Mouse (Mus musculus) gastrocnemius, postnatal 36 days (tissue): ENCODE measurements at regions not wholly inside any gene's neighbourhood (a gene's known extent, or its start where the extent isn't known, plus 50 kb on each side); places are given as distances from the start of the nearest gene placed in this dataset.

Experiments used
- DNase-seq, 2 experiments: peaks; one replicate each; pipeline ENCODE4 v3.0.0; 2022
- intact Hi-C: fragments of 180-260 bp; cut with DNase I; formaldehyde crosslinking; loops from one replicate; pipeline ENCODE4 v1.15.1; 2025

DNA sequence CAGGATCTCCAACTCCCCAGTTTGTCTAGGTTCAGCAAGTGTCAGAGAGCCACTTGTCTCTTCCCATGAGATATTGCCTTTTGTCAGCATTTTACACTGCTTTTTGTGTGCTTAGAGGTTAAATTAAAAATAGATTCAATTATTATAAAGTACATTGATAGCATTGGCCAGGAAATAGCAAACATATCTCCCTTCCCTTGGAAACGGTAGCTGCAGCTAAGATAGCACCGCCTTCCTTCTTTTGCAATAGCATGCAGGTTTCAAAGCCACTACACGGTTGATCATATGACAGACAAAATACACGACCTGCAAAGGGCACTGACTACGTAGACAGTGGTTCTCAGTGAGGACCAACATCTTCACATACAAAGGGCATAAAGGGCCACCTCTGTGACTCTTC is 59.1 kb upstream of the Cnksr3 start:
- no peak for DNase-seq
- intact Hi-C loops = loop anchor here (5.0 kb wide), 1 partner anchor 59 kb away; the partner anchor contains the start of gene Cnksr3

DNA sequence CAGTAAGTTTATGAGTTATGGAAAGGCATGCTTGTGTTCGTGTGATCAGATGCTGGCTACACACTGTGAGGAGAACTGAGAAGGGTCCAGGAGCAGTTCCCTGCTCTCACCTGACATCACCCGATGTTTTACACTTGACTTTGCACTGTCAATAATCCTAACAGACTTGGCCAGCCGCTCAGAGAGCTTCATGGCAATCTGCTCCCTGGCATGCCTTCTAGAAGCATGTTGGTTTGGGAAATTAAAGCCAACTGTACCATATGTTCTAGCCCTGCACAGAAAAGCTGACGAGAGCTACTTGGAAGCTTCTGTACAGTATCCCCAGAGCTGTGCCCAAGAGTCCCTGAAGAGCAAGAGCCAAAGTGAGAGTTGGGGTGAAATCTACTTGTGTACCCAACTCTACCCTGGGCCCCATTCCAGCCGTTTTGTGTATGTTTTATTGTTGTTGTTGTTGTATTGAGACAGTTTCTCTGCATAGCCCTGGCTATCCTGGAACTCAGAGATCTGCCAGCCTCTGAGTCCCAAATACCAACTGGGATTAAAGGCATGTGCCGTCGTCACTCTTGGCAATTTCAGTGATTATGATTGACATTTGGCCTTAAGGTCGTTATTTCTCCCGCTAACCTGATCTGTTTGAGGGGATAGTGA is 56.5 kb upstream of the Cnksr3 start:
- intact Hi-C loops = no loop called here

DNA sequence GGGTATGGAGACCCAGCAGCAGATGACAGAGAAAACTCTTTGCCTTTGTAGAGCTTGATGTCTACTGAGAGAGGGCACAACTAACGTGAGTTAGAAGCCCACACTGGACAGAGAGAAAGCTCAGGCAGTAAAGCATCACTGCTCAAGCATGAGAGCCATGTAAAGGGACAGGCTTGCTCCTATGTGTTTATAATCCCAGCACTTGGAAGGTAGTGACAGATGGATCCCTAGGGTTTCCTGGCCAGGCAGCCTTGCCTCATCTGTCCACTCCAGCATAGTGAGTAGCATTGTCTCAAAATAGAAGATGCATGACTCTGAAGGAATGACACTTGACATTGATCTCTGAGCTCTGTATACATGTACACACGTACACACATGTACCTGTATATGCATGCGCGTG is 55.9 kb upstream of the Cnksr3 start:
- intact Hi-C loops = no loop called here
- DNase-seq = no peak

More for the DNA sequence above, 56.5 kb upstream of the Cnksr3 start:
- no peak for DNase-seq

DNA sequence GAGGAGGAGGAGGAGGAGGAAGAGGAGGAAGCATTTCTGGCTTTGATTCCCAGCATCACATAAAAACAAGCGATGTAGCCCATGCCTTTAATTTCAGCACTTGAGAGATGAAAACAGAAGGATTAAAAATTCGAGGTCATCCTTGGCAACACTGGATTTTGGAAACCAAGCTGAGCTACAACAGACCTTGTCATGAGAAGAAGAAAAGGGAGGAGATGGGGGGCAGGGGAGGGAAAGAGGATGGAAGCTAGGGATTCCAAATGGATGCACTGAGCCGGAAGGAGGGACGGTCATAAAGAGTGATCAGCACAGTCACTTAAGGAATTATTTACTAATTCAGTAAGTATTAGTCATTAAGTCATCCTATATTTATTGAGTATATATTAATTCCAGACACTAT is 55.1 kb upstream of the Cnksr3 start:
- no peak for DNase-seq
- intact Hi-C loops = no loop called here

DNA sequence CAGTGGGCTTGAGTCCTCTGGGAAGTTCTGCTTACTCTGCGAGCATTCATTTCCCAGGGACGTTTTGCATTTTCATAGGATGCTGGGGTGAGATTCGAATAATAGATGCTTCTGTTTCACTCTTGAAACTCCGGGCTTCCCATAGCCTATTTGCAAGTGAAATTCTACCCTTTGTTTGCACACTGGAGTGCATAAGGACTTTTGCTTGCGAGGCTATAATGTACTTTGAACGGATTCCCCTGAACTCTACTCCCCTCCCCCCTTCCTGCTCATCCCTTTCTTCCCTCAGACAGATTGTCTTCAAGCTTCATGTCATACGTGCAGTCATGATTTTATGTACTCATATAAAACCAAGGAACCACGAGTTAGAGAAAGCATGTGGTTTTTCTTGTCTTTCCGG is 53.4 kb upstream of the Cnksr3 start:
- no peak for DNase-seq
- intact Hi-C loops = no loop called here

DNA sequence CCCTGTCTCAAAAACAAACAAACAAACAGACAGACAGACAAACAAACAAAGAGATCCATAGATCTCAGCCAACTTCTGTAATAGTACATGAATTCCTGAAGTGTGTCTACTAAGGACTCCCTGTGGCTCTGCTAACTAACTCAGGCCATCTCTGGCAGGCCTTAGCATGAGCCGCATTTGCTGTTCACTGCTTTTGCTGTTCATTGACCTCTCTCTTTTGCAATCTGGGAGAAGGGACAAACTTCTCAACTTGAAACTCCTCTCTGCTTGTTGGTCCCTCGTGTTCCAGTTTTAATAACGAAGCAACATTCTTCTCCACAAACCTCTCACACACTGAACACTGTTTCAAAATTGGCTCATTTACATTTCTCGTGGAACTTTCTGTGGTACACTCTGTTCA is 52.7 kb upstream of the Cnksr3 start:
- intact Hi-C loops = no loop called here
- DNase-seq = no peak
